In genomic region chr11:68947542-68947993, GRCm38 (mm10) we compare ENCODE assay signal across 7 mouse cellular contexts. TPM values are rescaled to one million over a fixed set of nuclear protein-coding genes. Genes with fewer than 3 reads are reported as not detected.
DNase-seq lines count a peak whose midpoint lies in the region; ATAC-seq lines count a peak whose summit lies in the region.

No protein-coding gene starts in this region.

- DNase-seq in 3T3-L1 (ENCODE audit: low read depth, low spot score) (peak; percentile 24), MN1 (ENCODE audit: low spot score) (peak; percentile 81)
- no peak for DNase-seq in forebrain, embryonic 11.5 days (ENCODE audit: low spot score)
- DNase-seq in gastrocnemius, adult 18-20 months (ENCODE audit: low spot score) = no peak
- DNase-seq in c-Kit-positive CD71-positive TER-119-positive erythroid progenitor cells, embryonic 14.5 days (ENCODE audit: low spot score) = no peak
- no peak for DNase-seq in heart, adult 9 months (ENCODE audit: low spot score in 2 of 2)

- ATAC-seq in forebrain, embryonic 11.5 days (replicated peaks; ENCODE audit: low FRiP score) = no peak
- no peak for ATAC-seq in midbrain, embryonic 12.5 days (ENCODE audit: low FRiP score, low read depth)

- no peak overlapping the region for H3K27ac ChIP-seq in forebrain, embryonic 11.5 days (ENCODE audit: low read depth, low read length)
- H3K27ac ChIP-seq in midbrain, embryonic 12.5 days (replicated peaks) = peak overlapping the region; percentile 46

- no peaks in the 10 kb centered on the region for H3K4me1 ChIP-seq in forebrain, embryonic 11.5 days (replicated peaks; ENCODE audit: control insufficient read depth, insufficient read depth, low read length)
- H3K4me1 ChIP-seq in midbrain, embryonic 12.5 days = peaks cover 4% of the 10 kb centered on the region; the same call in 1 of the 2 replicates

- H3K27me3 ChIP-seq in forebrain, embryonic 11.5 days (ENCODE audit: control insufficient read depth, insufficient read depth, low read length) = peaks cover 2% of the 10 kb centered on the region
- peaks cover 42% of the 10 kb centered on the region for H3K27me3 ChIP-seq in midbrain, embryonic 12.5 days

- 7% methylated on average over 12 of the region's 12 CpGs for WGBS in forebrain, embryonic 11.5 days
- WGBS in midbrain, embryonic 12.5 days = 7% methylated on average over 12 of the region's 12 CpGs

- peak overlapping the region; percentile 28; the same call in 1 of the 2 replicates for H3K4me2 ChIP-seq in forebrain, embryonic 11.5 days (ENCODE audit: low read depth, low read length, severe bottlenecking)
- H3K4me2 ChIP-seq in midbrain, embryonic 12.5 days (replicated peaks) = peak overlapping the region; percentile 38

- 0 out of 2 replicates have a peak overlapping the region, but pooled peaks have one; percentile 27 for H3K9ac ChIP-seq in forebrain, embryonic 11.5 days (ENCODE audit: low read length)
- H3K9ac ChIP-seq in midbrain, embryonic 12.5 days (replicated peaks) = no peak overlapping the region

- no peak overlapping the region for H3K4me3 ChIP-seq in forebrain, embryonic 11.5 days (ENCODE audit: low read depth, low read length)
- peak overlapping the region; percentile 27 for H3K4me3 ChIP-seq in midbrain, embryonic 12.5 days

- H3K9me3 ChIP-seq in forebrain, embryonic 11.5 days (ENCODE audit: control insufficient read depth, low read length) = no peaks in the 10 kb centered on the region
- H3K9me3 ChIP-seq in midbrain, embryonic 12.5 days = no peaks in the 10 kb centered on the region

- H3K36me3 ChIP-seq in forebrain, embryonic 11.5 days (ENCODE audit: control insufficient read depth, insufficient read depth, low read length) = no peaks in the 10 kb centered on the region
- H3K36me3 ChIP-seq in midbrain, embryonic 12.5 days = no peaks in the 10 kb centered on the region

RNA-seq across cellular contexts. Expression of gene Arhgef15, which starts 9.7 kb away (rescaled TPM):
- polyA plus RNA-seq in forebrain, embryonic 11.5 days (2014; fragmentation: Nextera tagmentation; extraction: Ambion mirVana) = 5.2 and 6.1 TPM in 2 replicates
- 5.9 and 6.7 TPM in 2 replicates for polyA plus RNA-seq in midbrain, embryonic 12.5 days (2016; fragmentation: Nextera tagmentation; extraction: Ambion mirVana)
- total RNA-seq in gastrocnemius, adult 18-20 months (2021) = 1 to 10 TPM; 5.8 to 9.7 TPM

RNA-seq across cellular contexts. Expression of gene Slc25a35, which starts 20.4 kb away (rescaled TPM):
- polyA plus RNA-seq in forebrain, embryonic 11.5 days (2014; fragmentation: Nextera tagmentation; extraction: Ambion mirVana) = 1.6 and 2.4 TPM in 2 replicates
- 1.7 and 1.9 TPM in 2 replicates for polyA plus RNA-seq in midbrain, embryonic 12.5 days (2016; fragmentation: Nextera tagmentation; extraction: Ambion mirVana)
- 1 to 10 TPM; 4.8 to 5.2 TPM for total RNA-seq in gastrocnemius, adult 18-20 months (2021)

RNA-seq across cellular contexts. Expression of gene Odf4, which starts 20.7 kb away (rescaled TPM):
- not detected in 2 replicates for polyA plus RNA-seq in forebrain, embryonic 11.5 days (2014; fragmentation: Nextera tagmentation; extraction: Ambion mirVana)
- polyA plus RNA-seq in midbrain, embryonic 12.5 days (2016; fragmentation: Nextera tagmentation; extraction: Ambion mirVana) = 0.20 TPM in 1 of 2 replicates, not detected in the other
- total RNA-seq in gastrocnemius, adult 18-20 months (2021) = not detected

RNA-seq across cellular contexts. Expression of gene Rangrf, which starts 27.4 kb away (rescaled TPM):
- 64.8 and 67.8 TPM in 2 replicates for polyA plus RNA-seq in forebrain, embryonic 11.5 days (2014; fragmentation: Nextera tagmentation; extraction: Ambion mirVana)
- polyA plus RNA-seq in midbrain, embryonic 12.5 days (2016; fragmentation: Nextera tagmentation; extraction: Ambion mirVana) = 39.2 and 42.1 TPM in 2 replicates
- total RNA-seq in gastrocnemius, adult 18-20 months (2021) = 10 to 100 TPM; 59.5 to 62.4 TPM

RNA-seq across cellular contexts. Expression of gene Rpl26, which starts 46.2 kb away (rescaled TPM):
- 825 and 852 TPM in 2 replicates for polyA plus RNA-seq in forebrain, embryonic 11.5 days (2014; fragmentation: Nextera tagmentation; extraction: Ambion mirVana)
- 743 and 773 TPM in 2 replicates for polyA plus RNA-seq in midbrain, embryonic 12.5 days (2016; fragmentation: Nextera tagmentation; extraction: Ambion mirVana)
- total RNA-seq in gastrocnemius, adult 18-20 months (2021) = 100 to 1,000 TPM; 639 to 682 TPM

Comparison
In these comparisons a context has a peak if more than half of its experiments do, and no peak if none do; other contexts are left out.
1. DNase-seq: peak in 3T3-L1 (single experiment) and MN1 (single experiment); none in forebrain, embryonic 11.5 days (single experiment), gastrocnemius, adult 18-20 months (single experiment), c-Kit-positive CD71-positive TER-119-positive erythroid progenitor cells, embryonic 14.5 days (single experiment) and heart, adult 9 months (0 of 2).